ENCODE assay signal across 29 mouse cellular contexts in genomic region chr5:16445056-16445455, GRCm38 (mm10).
DNase-seq lines count a peak whose midpoint lies in the region; ATAC-seq and TF ChIP-seq lines count a peak whose summit lies in the region.
"Had no signal": no experiment of that assay in that cellular context is flagged by ENCODE, and none has a peak within 500 bp of the region (broad histone marks: within the 10 kb centered on the region; RNA-seq: fewer than 3 reads in every experiment).

No protein-coding gene starts in this region.

- no peak overlapping the region for H3K4me3 ChIP-seq in hindbrain, embryonic 14.5 days (replicated peaks; ENCODE audit: low read length)
- no peak overlapping the region for H3K4me3 ChIP-seq in hindbrain, postnatal 0 days (ENCODE audit: low read length)
- no peak overlapping the region for H3K4me3 ChIP-seq in thymus, adult 2 months (ENCODE audit: control insufficient read depth, insufficient read depth, low read length)
- H3K4me3 ChIP-seq: embryonic facial prominence, embryonic 12.5 days; embryonic facial prominence, embryonic 15.5 days; hindbrain, embryonic 15.5 days; intestine, embryonic 15.5 days had no signal

- TF ChIP-seq CTCF in hindbrain, postnatal 0 days (IDR thresholded peaks at IDR 0.05; ENCODE audit: low read depth): no peak
- TF ChIP-seq CTCF in thymus, adult 2 months (IDR thresholded peaks at IDR 0.05; ENCODE audit: borderline replicate concordance, control insufficient read depth, extremely low read depth, insufficient read depth, low read length, poor library complexity): no peak

- H3K27ac ChIP-seq in hindbrain, embryonic 14.5 days: no peak overlapping the region
- no peak overlapping the region for H3K27ac ChIP-seq in hindbrain, postnatal 0 days
- H3K27ac ChIP-seq in thymus, adult 2 months (ENCODE audit: control insufficient read depth, insufficient read depth, low read length): no peak overlapping the region
- H3K27ac ChIP-seq: embryonic facial prominence, embryonic 12.5 days; embryonic facial prominence, embryonic 15.5 days; hindbrain, embryonic 15.5 days; intestine, embryonic 15.5 days had no signal

- H3K9ac ChIP-seq in hindbrain, embryonic 14.5 days: no peak overlapping the region
- H3K9ac ChIP-seq in hindbrain, postnatal 0 days (replicated peaks; ENCODE audit: low read length): no peak overlapping the region
- H3K9ac ChIP-seq: embryonic facial prominence, embryonic 12.5 days; embryonic facial prominence, embryonic 15.5 days; forebrain, postnatal 0 days; hindbrain, embryonic 15.5 days; intestine, embryonic 15.5 days had no signal

- H3K9me3 ChIP-seq in hindbrain, embryonic 14.5 days (ENCODE audit: control insufficient read depth, low read length): no peaks in the 10 kb centered on the region
- no peaks in the 10 kb centered on the region; the same call in 1 of the 2 replicates for H3K9me3 ChIP-seq in hindbrain, postnatal 0 days (ENCODE audit: low read length)
- H3K9me3 ChIP-seq: embryonic facial prominence, embryonic 12.5 days; embryonic facial prominence, embryonic 15.5 days; G1E; hindbrain, embryonic 15.5 days; intestine, embryonic 15.5 days had no signal

- 53% methylated on average over 1 of the region's 1 CpGs for WGBS in hindbrain, embryonic 14.5 days
- 71% methylated on average over 1 of the region's 1 CpGs for WGBS in hindbrain, postnatal 0 days
- WGBS in thymus, adult 2 months: 11% methylated on average over 1 of the region's 1 CpGs

- no peaks in the 10 kb centered on the region for H3K27me3 ChIP-seq in hindbrain, embryonic 14.5 days (ENCODE audit: control insufficient read depth, insufficient read depth, low read length)
- no peaks in the 10 kb centered on the region for H3K27me3 ChIP-seq in hindbrain, postnatal 0 days (ENCODE audit: insufficient read depth, low read length)
- H3K27me3 ChIP-seq in thymus, adult 2 months (ENCODE audit: control insufficient read depth, insufficient read depth, low read length): no peaks in the 10 kb centered on the region
- H3K27me3 ChIP-seq: CH12.LX; embryonic facial prominence, embryonic 12.5 days; embryonic facial prominence, embryonic 15.5 days; hindbrain, embryonic 15.5 days; intestine, embryonic 15.5 days had no signal

- no peaks in the 10 kb centered on the region for H3K4me1 ChIP-seq in hindbrain, embryonic 14.5 days (replicated peaks; ENCODE audit: control insufficient read depth, insufficient read depth, low read length)
- no peaks in the 10 kb centered on the region for H3K4me1 ChIP-seq in hindbrain, postnatal 0 days (ENCODE audit: insufficient read depth, low read length)
- no peaks in the 10 kb centered on the region; the same call in 1 of the 2 replicates for H3K4me1 ChIP-seq in thymus, adult 2 months (replicated peaks; ENCODE audit: control insufficient read depth, insufficient read depth, low read length)
- H3K4me1 ChIP-seq: embryonic facial prominence, embryonic 12.5 days; embryonic facial prominence, embryonic 15.5 days; hindbrain, embryonic 15.5 days; intestine, embryonic 15.5 days had no signal

- H3K4me2 ChIP-seq in hindbrain, embryonic 14.5 days (replicated peaks): no peak overlapping the region
- no peak overlapping the region for H3K4me2 ChIP-seq in hindbrain, postnatal 0 days (ENCODE audit: low read depth, low read length)
- H3K4me2 ChIP-seq: embryonic facial prominence, embryonic 12.5 days; embryonic facial prominence, embryonic 15.5 days; heart, embryonic 11.5 days; hindbrain, embryonic 15.5 days; intestine, embryonic 15.5 days had no signal

- DNase-seq in hindbrain, embryonic 14.5 days (ENCODE audit: low spot score): no peak
- no peak for DNase-seq in hindbrain, postnatal 0 days (ENCODE audit: low spot score)
- peak; percentile 7 for DNase-seq in thymus, adult 2 months
- DNase-seq in thymus, postnatal 14 days: peak; percentile 38
- DNase-seq in thymus, postnatal 4 days: peak; percentile 16
- DNase-seq in spleen, postnatal 4 days (ENCODE audit: low spot score in 2 of 2): no peak
- no peak for DNase-seq in adrenal gland, adult 8-10 months
- DNase-seq in frontal cortex, postnatal 10 days (ENCODE audit: low spot score in 2 of 2): no peak
- DNase-seq: adrenal gland, postnatal 14 days; B cell, adult 2 months; cerebellum, adult 11 months; cerebellum, adult 2 months; cerebellum, adult 9-11 months; cerebellum, postnatal 25 days; forebrain, postnatal 0 days; gastrocnemius, postnatal 10 days; gastrocnemius, postnatal 36 days; heart, adult 11 months; heart, postnatal 10 days; heart, postnatal 36 days had no signal

- ATAC-seq in hindbrain, embryonic 14.5 days (ENCODE audit: low FRiP score): 0 out of 2 replicates have a peak, but pooled peaks have one; percentile 34
- no peak for ATAC-seq in hindbrain, postnatal 0 days
- ATAC-seq: activated CD4-positive, CD25-positive, alpha-beta regulatory T cell, adult 4 months; forebrain, embryonic 14.5 days; forebrain, postnatal 0 days; intestine, embryonic 15.5 days had no signal

- H3K36me3 ChIP-seq in hindbrain, embryonic 14.5 days (replicated peaks; ENCODE audit: control insufficient read depth, insufficient read depth): no peaks in the 10 kb centered on the region
- no peaks in the 10 kb centered on the region for H3K36me3 ChIP-seq in hindbrain, postnatal 0 days (ENCODE audit: insufficient read depth, low read length)
- no peaks in the 10 kb centered on the region for H3K36me3 ChIP-seq in thymus, adult 2 months (ENCODE audit: control insufficient read depth, insufficient read depth, low read length)
- H3K36me3 ChIP-seq: embryonic facial prominence, embryonic 12.5 days; embryonic facial prominence, embryonic 15.5 days; G1E; hindbrain, embryonic 15.5 days; intestine, embryonic 15.5 days had no signal

- TF ChIP-seq POLR2A in thymus, adult 2 months (IDR thresholded peaks at IDR 0.05; ENCODE audit: control insufficient read depth, extremely low read depth, insufficient read depth, low read length, poor library complexity): no peak

Comparison
In these comparisons a context has a peak if more than half of its experiments do, and no peak if none do; other contexts are left out.
1. DNase-seq: peak in thymus, adult 2 months (single experiment), thymus, postnatal 14 days (single experiment) and thymus, postnatal 4 days (single experiment); none in hindbrain, embryonic 14.5 days (single experiment), hindbrain, postnatal 0 days (single experiment), spleen, postnatal 4 days (0 of 2), adrenal gland, adult 8-10 months (single experiment) and frontal cortex, postnatal 10 days (0 of 2).